Mouse (Mus musculus): ENCODE data around the gene Trmt1.

GRCm38 (mm10) chr8:84656191-84656525 lies 29.9 kb upstream of the Trmt1 start:
- TF ChIP-seq POLR2A (IDR thresholded peaks at IDR 0.05; ENCODE audit: extremely low read depth, insufficient read depth, low read length) (no peak), CTCF (IDR thresholded peaks at IDR 0.05; ENCODE audit: extremely low read depth, insufficient read depth, low read length) (no peak)
